Mouse (Mus musculus) stomach, postnatal 0 days (tissue): ENCODE measurements around the gene Grtp1.

Experiments used
- CTCF ChIP-seq: IDR thresholded peaks from 2 replicates; pipeline ENCODE4 v1.5.1; 2016; ENCODE audit warnings: antibody characterized with exemption, low read depth, mild to moderate bottlenecking, moderate library complexity
- EP300 ChIP-seq: optimal IDR thresholded peaks from 2 replicates; pipeline ENCODE3; 2016; ENCODE audit warnings: antibody characterized with exemption

DNA sequence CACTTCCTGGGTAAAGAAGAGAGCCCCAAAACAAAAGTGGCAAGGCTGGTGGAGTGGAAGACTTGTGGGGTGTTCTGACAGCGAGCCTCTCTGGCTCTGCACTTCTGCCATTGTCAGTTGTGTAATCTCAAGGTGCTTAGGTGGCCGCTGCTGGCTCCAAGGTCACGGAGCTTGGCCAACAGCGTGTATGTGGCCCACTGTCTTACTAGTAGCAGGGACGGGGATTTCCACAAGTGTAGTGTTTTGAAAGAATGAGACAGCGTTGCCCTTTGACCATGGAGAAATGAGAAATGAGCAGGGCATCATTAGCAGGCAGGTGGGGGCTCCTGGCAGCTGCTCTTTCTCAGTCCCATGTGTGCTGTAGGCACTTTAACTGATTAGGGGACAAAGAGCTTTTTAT is 38.3 kb downstream of the Grtp1 start:
- TF ChIP-seq EP300 (no peak), CTCF (no peak)
